Mouse (Mus musculus) thymus, postnatal 4 days (tissue): ENCODE measurements at regions not wholly inside any gene's neighbourhood (a gene's known extent, or its start where the extent isn't known, plus 50 kb on each side); places are given as distances from the start of the nearest gene placed in this dataset.

Experiments used
- DNase-seq: peaks from one replicate; pipeline ENCODE4 v3.0.0; 2021

DNA sequence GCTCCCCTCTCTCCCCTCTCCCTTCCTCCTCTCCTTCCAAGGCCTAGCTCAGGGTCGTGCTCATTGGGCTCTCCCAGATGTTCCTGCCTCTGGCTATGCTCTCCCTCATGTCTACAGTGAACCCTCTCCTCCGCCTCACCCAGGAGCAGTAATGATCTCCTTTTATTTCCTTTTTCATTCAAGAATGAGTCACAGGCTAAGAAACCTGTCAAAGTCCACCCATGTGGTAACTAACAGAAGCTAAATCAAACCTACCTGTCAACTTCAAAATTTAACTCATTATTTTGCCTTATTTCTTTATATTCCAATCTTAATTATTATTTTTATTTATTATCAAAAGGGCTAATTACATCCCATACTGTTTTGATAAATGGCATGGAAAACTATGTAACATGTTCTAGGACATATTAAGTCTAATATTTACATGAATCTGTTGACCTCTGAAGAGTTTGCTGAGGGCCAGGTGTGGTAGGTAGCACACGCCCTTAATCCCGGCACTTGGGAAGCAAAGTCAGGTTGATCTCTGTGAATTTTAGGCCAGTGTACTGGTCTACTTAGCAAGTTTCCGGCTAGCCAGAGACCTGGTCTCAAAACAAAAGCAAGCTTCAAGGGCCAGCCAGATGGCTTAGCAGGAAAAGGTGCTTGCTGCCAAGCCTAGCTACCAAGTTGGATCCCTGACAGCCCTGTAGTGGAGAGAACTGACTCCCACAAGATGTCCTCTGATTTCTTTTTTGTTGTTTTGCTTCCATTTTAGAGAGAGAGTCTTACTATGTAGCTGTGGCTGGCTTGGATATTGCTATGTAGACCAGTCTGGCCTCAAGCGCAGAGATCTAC lies 51.9 kb upstream of the Slc16a1 start:
- no peak for DNase-seq

- no peak for DNase-seq
These were observed 53.2 kb upstream of the Slc16a1 start for GRCm38 (mm10) chr3:104585303-104585702.

DNA sequence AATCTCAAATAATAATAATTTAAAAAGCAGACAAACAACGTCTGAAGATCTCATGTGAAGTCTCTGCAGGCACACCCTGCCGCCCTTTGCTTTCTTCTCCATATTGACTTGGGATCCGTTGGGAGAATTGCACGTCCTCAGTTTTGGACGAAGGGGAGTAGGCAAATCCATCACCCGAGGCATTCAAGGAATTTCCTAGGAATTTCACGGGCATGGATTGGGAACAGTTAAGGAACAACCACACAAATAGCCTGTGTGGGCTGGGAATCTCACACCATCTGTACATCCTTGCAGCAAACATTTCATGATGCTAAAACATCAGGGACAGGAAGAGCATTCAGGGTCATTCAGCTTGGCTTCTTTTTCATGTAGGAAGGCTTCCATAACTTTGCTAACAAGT lies 55.2 kb upstream of the Slc16a1 start:
- DNase-seq, result no peak

- no peak for DNase-seq
These were observed 55.9 kb upstream of the Slc16a1 start for GRCm38 (mm10) chr3:104582521-104582920.

DNA sequence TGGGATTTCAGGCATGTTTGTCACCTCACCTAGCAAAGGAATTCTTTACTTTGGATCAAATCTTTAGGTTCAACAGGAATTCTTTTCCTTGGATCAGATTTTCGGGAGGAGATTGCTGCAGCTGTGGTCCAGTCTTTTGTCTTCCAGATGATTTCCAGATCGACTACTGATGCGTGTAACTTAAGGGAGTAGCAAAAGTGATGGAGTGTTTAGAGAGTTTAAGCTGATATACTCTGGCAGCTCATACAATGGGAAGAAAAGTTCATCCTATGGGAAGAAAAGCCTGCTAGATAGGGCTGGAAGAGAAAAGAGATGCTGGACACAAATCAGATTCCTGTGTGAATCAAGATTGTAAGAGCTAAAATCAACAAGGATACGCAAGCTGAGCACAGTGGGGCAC lies 59.3 kb upstream of the Slc16a1 start:
- DNase-seq, result no peak

DNA sequence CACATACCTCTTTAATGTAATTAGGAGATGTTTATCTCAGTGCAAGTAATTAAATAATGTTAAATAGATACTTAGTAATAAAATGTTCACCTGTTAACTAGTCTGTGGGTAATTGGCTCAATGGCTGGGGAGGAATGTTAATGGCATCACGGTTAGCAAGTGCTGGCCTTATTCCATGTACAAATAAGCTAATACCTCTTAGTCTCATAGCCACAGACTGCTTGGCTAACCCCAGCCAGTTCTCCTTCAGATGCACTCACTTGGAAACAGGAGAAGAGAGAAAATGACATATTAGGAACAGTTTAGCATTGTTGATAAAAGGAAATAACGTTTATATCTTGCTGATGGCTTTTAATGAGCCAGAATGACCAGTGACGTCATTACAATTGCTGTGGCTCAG lies 60.1 kb upstream of the Slc16a1 start:
- DNase-seq, result no peak

DNA sequence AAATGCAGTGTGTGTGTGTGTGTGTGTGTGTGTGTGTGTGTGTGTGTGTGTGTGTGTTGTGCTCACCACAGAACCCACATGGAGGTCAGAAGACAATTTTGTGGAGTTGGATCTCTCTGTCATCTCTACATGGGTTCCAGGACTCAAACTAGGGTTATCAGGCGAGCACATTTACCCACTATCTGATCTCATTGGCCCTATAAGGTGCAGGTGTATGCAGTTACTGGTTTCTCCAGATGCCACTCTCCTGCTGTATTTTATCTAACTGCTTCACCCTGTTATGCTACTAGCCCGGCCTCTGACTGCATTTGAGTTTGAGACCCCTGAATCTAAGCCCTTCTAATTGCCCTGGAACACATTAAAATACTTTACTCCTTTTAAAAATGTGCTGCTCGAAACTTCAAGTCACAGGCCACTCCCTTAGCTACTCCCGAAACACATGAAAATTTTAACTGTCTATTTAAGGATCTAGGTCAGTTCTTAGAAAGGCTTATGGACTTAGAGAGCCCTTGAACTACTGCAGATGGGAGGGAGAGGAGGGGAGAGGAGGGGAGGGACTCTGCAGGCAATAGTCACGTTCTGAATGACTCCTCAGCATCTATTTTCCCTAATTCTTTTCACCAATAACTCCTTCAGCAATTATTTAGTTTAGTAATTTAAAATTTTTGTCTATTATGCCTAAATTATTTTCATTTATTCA lies 61.1 kb upstream of the Slc16a1 start:
- no peak for DNase-seq

- DNase-seq, result no peak
These were observed 61.7 kb upstream of the Lrig2 start for GRCm38 (mm10) chr3:104573277-104573940.

- no peak for DNase-seq
These were observed 60.4 kb upstream of the Lrig2 start for GRCm38 (mm10) chr3:104571935-104572631.

GRCm38 (mm10) chr3:104565423-104566230 lies 53.9 kb upstream of the Lrig2 start:
- DNase-seq, result peak; percentile 71

- no peak for DNase-seq
These were observed 53.1 kb upstream of the Lrig2 start for GRCm38 (mm10) chr3:104564857-104565256.

GRCm38 (mm10) chr3:104561567-104561966 lies 49.8 kb upstream of the Lrig2 start:
- DNase-seq, result no peak
